Mouse (Mus musculus): ENCODE measurements around the gene Capn8.

DNA sequence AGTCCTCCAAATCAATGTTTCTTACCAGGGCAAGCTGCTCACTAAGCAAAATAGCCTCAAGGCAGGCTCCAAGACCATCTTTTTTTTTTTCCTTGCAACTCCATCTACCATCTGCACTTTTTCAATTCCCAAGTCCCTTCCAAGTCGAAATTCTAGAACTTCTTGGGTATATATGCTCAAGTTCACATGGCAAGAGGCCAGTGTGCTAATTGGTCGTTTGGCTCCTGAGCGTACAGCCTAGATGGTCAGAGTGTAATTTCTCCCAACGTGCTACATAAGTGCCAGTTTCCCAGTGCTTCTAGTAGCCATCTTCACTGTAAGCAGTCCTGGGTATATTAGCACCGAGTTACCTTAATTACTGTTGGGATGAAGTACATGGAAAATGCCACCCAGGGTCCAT, 41.8 kb upstream of the Capn8 start:
- TF ChIP-seq CTCF (IDR thresholded peaks at IDR 0.05; ENCODE audit: borderline replicate concordance, control insufficient read depth, extremely low read depth, insufficient read depth, low read length, poor library complexity) (no peak), POLR2A (IDR thresholded peaks at IDR 0.05; ENCODE audit: control insufficient read depth, extremely low read depth, insufficient read depth, low read length, poor library complexity) (no peak)
